Comparison of ENCODE assay signal across 9 mouse cellular contexts in the genomic region with DNA sequence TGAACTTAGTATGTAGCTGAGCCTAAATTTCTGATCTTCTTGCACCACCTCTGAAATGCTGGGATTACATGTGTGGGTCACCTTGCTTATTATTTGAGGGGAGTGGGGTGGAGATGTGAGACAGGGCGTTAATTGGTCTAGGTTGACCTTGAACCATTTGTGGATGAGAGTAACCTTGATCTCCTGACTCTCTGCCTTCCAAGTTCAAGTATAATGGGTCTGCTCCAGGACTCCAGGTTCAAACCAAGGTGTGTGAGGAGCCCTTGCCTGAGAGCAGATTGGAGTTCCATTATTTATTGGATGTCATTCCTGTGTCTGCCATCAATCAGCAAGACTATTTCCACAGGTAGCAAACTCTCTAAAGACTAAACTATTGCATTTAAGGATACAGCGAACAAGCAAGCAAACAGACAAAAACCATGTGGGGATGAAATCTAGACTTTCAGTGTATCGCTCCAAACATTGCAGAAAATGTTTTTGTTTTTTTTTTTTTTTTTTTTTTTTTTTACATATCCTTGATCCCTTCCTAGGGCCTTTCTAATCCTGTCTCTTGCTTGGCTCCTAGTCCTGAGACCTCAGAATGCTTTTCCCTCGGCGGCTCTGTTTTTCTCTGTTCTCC. TPM values are rescaled to one million over a fixed set of nuclear protein-coding genes. Genes with fewer than 3 reads are reported as not detected.
DNase-seq lines count a peak whose midpoint lies in the region; ATAC-seq lines count a peak whose summit lies in the region.
"Had no signal": no experiment of that assay in that cellular context is flagged by ENCODE, and none has a peak within 500 bp of the region (broad histone marks: within the 10 kb centered on the region; RNA-seq: fewer than 3 reads in every experiment).

No protein-coding gene starts in this region.

- ATAC-seq in megakaryocyte, adult 5-6 weeks (ENCODE audit: poor library complexity, severe bottlenecking) = no peak
- ATAC-seq in forebrain, embryonic 14.5 days = no peak
- no peak for ATAC-seq in limb, embryonic 15.5 days (ENCODE audit: insufficient number of reproducible peaks, low FRiP score, low TSS enrichment, low read depth)
- ATAC-seq in stomach, embryonic 16.5 days (ENCODE audit: insufficient read depth, low FRiP score) = no peak
- ATAC-seq in megakaryocyte-erythroid progenitor cell, adult 5-6 weeks (replicated peaks; ENCODE audit: low FRiP score, low TSS enrichment, poor library complexity, severe bottlenecking) = no peak

- peaks cover 50% of the 10 kb centered on the region for H3K4me1 ChIP-seq in megakaryocyte, embryonic 14.5 days
- H3K4me1 ChIP-seq in forebrain, embryonic 14.5 days (ENCODE audit: control insufficient read depth, insufficient read depth, low read length) = no peaks in the 10 kb centered on the region
- H3K4me1 ChIP-seq in limb, embryonic 15.5 days = peaks cover 10% of the 10 kb centered on the region
- peaks cover 4% of the 10 kb centered on the region; the same call in 1 of the 2 replicates for H3K4me1 ChIP-seq in stomach, embryonic 16.5 days (ENCODE audit: control insufficient read depth, insufficient read depth, low read length)

- H3K27ac ChIP-seq in forebrain, embryonic 14.5 days (ENCODE audit: low read depth, low read length) = peak overlapping the region; percentile 23; the same call in 1 of the 2 replicates
- H3K27ac ChIP-seq in limb, embryonic 15.5 days = no peak overlapping the region
- no peak overlapping the region for H3K27ac ChIP-seq in stomach, embryonic 16.5 days (ENCODE audit: low read length)

- peaks cover 35% of the 10 kb centered on the region for H3K27me3 ChIP-seq in megakaryocyte, embryonic 14.5 days (replicated peaks)
- peaks cover 9% of the 10 kb centered on the region; the same call in 1 of the 2 replicates for H3K27me3 ChIP-seq in forebrain, embryonic 14.5 days (replicated peaks; ENCODE audit: control insufficient read depth, insufficient read depth, low read length)
- H3K27me3 ChIP-seq in limb, embryonic 15.5 days = peaks cover 46% of the 10 kb centered on the region
- H3K27me3 ChIP-seq in stomach, embryonic 16.5 days (ENCODE audit: control insufficient read depth, insufficient read depth, low read length) = peaks cover 9% of the 10 kb centered on the region

- DNase-seq in forebrain, embryonic 14.5 days (ENCODE audit: low spot score) = no peak
- no peak for DNase-seq in urinary bladder, postnatal 25 days (ENCODE audit: low spot score)

- H3K9me3 ChIP-seq in megakaryocyte, embryonic 14.5 days = 0 out of 2 replicates have a peak, but pooled peaks cover 2% of the 10 kb centered on the region
- no peaks in the 10 kb centered on the region for H3K9me3 ChIP-seq in forebrain, embryonic 14.5 days (replicated peaks; ENCODE audit: control insufficient read depth, low read length)
- H3K9me3 ChIP-seq in limb, embryonic 15.5 days = no peaks in the 10 kb centered on the region
- H3K9me3 ChIP-seq in stomach, embryonic 16.5 days (replicated peaks; ENCODE audit: control insufficient read depth, low read length) = no peaks in the 10 kb centered on the region

- H3K9ac ChIP-seq in forebrain, embryonic 14.5 days (ENCODE audit: low read length) = peak overlapping the region; percentile 65
- no peak overlapping the region for H3K9ac ChIP-seq in limb, embryonic 15.5 days
- H3K9ac ChIP-seq in stomach, embryonic 16.5 days (ENCODE audit: low read length) = no peak overlapping the region

- peak overlapping the region; percentile 91 for H3K4me3 ChIP-seq in megakaryocyte, embryonic 14.5 days (replicated peaks)
- H3K4me3 ChIP-seq in forebrain, embryonic 14.5 days (ENCODE audit: low read depth, low read length) = peak overlapping the region; percentile 43
- H3K4me3 ChIP-seq in limb, embryonic 15.5 days = peak overlapping the region; percentile 50
- H3K4me3 ChIP-seq in stomach, embryonic 16.5 days (replicated peaks; ENCODE audit: low read length) = peak overlapping the region; percentile 58; the same call in 1 of the 2 replicates

- peak overlapping the region; percentile 90 for H3K4me2 ChIP-seq in forebrain, embryonic 14.5 days (ENCODE audit: low read length)
- peak overlapping the region; percentile 94 for H3K4me2 ChIP-seq in limb, embryonic 15.5 days
- H3K4me2 ChIP-seq in stomach, embryonic 16.5 days (ENCODE audit: low read depth, low read length) = peak overlapping the region; percentile 95

- H3K36me3 ChIP-seq in megakaryocyte, embryonic 14.5 days (replicated peaks; ENCODE audit: low read length) = no peaks in the 10 kb centered on the region
- no peaks in the 10 kb centered on the region for H3K36me3 ChIP-seq in forebrain, embryonic 14.5 days (ENCODE audit: control insufficient read depth, insufficient read depth, low read length)
- H3K36me3 ChIP-seq in limb, embryonic 15.5 days = no peaks in the 10 kb centered on the region
- H3K36me3 ChIP-seq in stomach, embryonic 16.5 days (ENCODE audit: control insufficient read depth, insufficient read depth, low read length) = no peaks in the 10 kb centered on the region

- 43% methylated on average over 5 of the region's 5 CpGs for WGBS in forebrain, embryonic 14.5 days
- WGBS in limb, embryonic 15.5 days = 42% methylated on average over 5 of the region's 5 CpGs
- 44% methylated on average over 5 of the region's 5 CpGs for WGBS in stomach, embryonic 16.5 days

RNA-seq across cellular contexts. Expression of gene Lrrc2, which starts 1.7 kb away (rescaled TPM):
- not detected in 2 replicates for polyA plus RNA-seq in megakaryocyte, embryonic 14.5 days (2012; ENCODE audit: insufficient read depth, low replicate concordance)
- not detected in 2 replicates for total RNA-seq in megakaryocyte, adult 5-6 weeks (2015)
- 0.04 TPM in 1 of 2 replicates, not detected in the other for total RNA-seq in megakaryocyte, adult 5-6 weeks (2017)
- 0.33 and 0.37 TPM in 2 replicates for polyA plus RNA-seq in forebrain, embryonic 14.5 days (2014; fragmentation: Nextera tagmentation; extraction: Ambion mirVana)
- polyA plus RNA-seq in limb, embryonic 15.5 days (2015; fragmentation: Nextera tagmentation; extraction: Ambion mirVana) = 0.32 and 0.57 TPM in 2 replicates
- 0.11 and 0.53 TPM in 2 replicates for polyA plus RNA-seq in stomach, embryonic 16.5 days (2015; fragmentation: Nextera tagmentation; extraction: Ambion mirVana)
- 1.2 TPM in 1 of 2 replicates, not detected in the other for total RNA-seq in megakaryocyte-erythroid progenitor cell, adult 5-6 weeks (2014; fragmentation: Nextera tagmentation)
- 0.72 TPM in 1 of 2 replicates, not detected in the other for total RNA-seq in megakaryocyte-erythroid progenitor cell, adult 5-6 weeks (2017)
- polyA plus RNA-seq: erythroblast, embryonic 14.5 days had no signal

RNA-seq across cellular contexts. Expression of gene Tdgf1, which starts 7.1 kb away (rescaled TPM):
- not detected in 2 replicates for polyA plus RNA-seq in megakaryocyte, embryonic 14.5 days (2012; ENCODE audit: insufficient read depth, low replicate concordance)
- total RNA-seq in megakaryocyte, adult 5-6 weeks (2015) = not detected in 2 replicates
- not detected in 2 replicates for total RNA-seq in megakaryocyte, adult 5-6 weeks (2017)
- not detected in 2 replicates for polyA plus RNA-seq in forebrain, embryonic 14.5 days (2014; fragmentation: Nextera tagmentation; extraction: Ambion mirVana)
- polyA plus RNA-seq in limb, embryonic 15.5 days (2015; fragmentation: Nextera tagmentation; extraction: Ambion mirVana) = 0.56 and 0.69 TPM in 2 replicates
- not detected in 2 replicates for polyA plus RNA-seq in stomach, embryonic 16.5 days (2015; fragmentation: Nextera tagmentation; extraction: Ambion mirVana)
- total RNA-seq in megakaryocyte-erythroid progenitor cell, adult 5-6 weeks (2014; fragmentation: Nextera tagmentation) = not detected in 2 replicates
- total RNA-seq in megakaryocyte-erythroid progenitor cell, adult 5-6 weeks (2017) = not detected in 2 replicates
- polyA plus RNA-seq: erythroblast, embryonic 14.5 days had no signal

RNA-seq across cellular contexts. Expression of gene Fam240a, which starts 36.4 kb away (rescaled TPM):
- polyA plus RNA-seq in megakaryocyte, embryonic 14.5 days (2012; ENCODE audit: insufficient read depth, low replicate concordance) = not detected in 2 replicates
- total RNA-seq in megakaryocyte, adult 5-6 weeks (2015) = not detected in 2 replicates
- not detected in 2 replicates for total RNA-seq in megakaryocyte, adult 5-6 weeks (2017)
- not detected in 2 replicates for polyA plus RNA-seq in forebrain, embryonic 14.5 days (2014; fragmentation: Nextera tagmentation; extraction: Ambion mirVana)
- polyA plus RNA-seq in limb, embryonic 15.5 days (2015; fragmentation: Nextera tagmentation; extraction: Ambion mirVana) = not detected in 2 replicates
- polyA plus RNA-seq in stomach, embryonic 16.5 days (2015; fragmentation: Nextera tagmentation; extraction: Ambion mirVana) = not detected in 2 replicates
- total RNA-seq in megakaryocyte-erythroid progenitor cell, adult 5-6 weeks (2014; fragmentation: Nextera tagmentation) = not detected in 2 replicates
- not detected in 2 replicates for total RNA-seq in megakaryocyte-erythroid progenitor cell, adult 5-6 weeks (2017)
- total RNA-seq: left cerebral cortex, postnatal 14 days had no signal
- polyA plus RNA-seq: erythroblast, embryonic 14.5 days had no signal

RNA-seq across cellular contexts. Expression of gene Rtp3, which starts 37.3 kb away (rescaled TPM):
- not detected in 2 replicates for polyA plus RNA-seq in megakaryocyte, embryonic 14.5 days (2012; ENCODE audit: insufficient read depth, low replicate concordance)
- not detected in 2 replicates for total RNA-seq in megakaryocyte, adult 5-6 weeks (2015)
- total RNA-seq in megakaryocyte, adult 5-6 weeks (2017) = not detected in 2 replicates
- polyA plus RNA-seq in forebrain, embryonic 14.5 days (2014; fragmentation: Nextera tagmentation; extraction: Ambion mirVana) = not detected in 2 replicates
- polyA plus RNA-seq in limb, embryonic 15.5 days (2015; fragmentation: Nextera tagmentation; extraction: Ambion mirVana) = not detected in 2 replicates
- 0.45 and 1.3 TPM in 2 replicates for polyA plus RNA-seq in stomach, embryonic 16.5 days (2015; fragmentation: Nextera tagmentation; extraction: Ambion mirVana)
- not detected in 2 replicates for total RNA-seq in megakaryocyte-erythroid progenitor cell, adult 5-6 weeks (2014; fragmentation: Nextera tagmentation)
- not detected in 2 replicates for total RNA-seq in megakaryocyte-erythroid progenitor cell, adult 5-6 weeks (2017)
- polyA plus RNA-seq: erythroblast, embryonic 14.5 days had no signal
